Mouse (Mus musculus): ENCODE data around the gene Mrps12.
"Not testable (repeated sequence)": the region's sequence is repeated elsewhere in the genome, so short reads cannot be mapped to it uniquely, and the experiment has no call there.

Mrps12 gene

DNA sequence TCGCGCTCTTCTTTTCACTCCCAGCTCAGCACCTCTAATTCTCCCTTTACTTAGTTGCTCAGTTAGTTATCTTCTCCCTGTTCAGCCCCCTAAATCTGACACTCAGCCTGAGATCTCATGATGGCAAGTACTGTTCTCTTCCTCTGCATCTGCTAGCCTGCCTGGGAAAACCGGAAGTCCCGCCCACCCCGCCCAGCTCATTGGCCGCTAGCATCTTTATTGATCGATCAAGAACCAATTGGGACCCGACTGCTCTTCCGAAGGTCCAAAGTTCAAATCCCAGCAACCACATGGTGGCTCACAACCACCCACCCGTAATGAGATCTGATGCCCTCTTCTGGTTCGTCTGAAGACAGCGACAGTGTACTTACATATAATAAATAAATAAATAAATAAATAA, 40.3 kb downstream of the Mrps12 start:
- DNase-seq: not testable (repeated sequence)

DNA sequence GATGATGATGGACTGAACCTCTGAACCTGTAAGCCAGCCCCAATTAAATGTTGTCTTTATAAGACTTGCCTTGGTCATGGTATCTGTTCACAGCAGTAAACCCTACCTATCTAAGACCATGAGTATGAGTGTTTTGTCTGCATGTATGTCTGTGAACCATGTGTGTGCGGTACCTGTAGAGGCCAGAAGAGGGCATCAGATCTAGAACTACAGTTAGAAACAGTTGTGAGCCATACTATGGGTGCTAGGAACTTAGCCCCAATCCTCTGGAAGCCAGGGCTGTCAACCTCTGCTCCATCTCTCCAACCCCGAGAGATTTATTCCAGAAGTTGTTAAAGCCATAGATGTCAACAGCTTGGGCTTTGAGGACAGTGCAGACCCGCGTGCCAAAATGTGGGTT, 41.4 kb downstream of the Mrps12 start:
- DNase-seq: no peak

DNA sequence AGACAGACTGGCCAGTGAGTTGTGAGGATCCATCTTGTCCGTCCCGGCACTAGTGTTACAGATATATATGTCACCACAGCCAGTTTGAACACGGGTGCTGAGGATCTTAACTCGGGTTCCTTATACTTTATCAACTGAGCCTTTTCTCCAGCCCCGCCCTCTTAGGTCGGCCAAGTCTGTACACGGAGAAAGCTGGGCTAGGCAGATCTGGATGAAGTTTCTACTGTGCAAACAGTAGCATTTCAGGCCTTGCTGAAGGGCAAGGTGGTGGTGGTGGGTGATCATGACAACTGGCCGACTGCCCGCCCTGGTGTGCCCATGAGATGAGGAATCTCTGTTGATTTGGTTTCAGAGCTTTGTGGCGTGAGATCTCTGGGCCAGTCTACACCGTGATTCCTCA, 44.3 kb downstream of the Mrps12 start:
- DNase-seq: no peak

DNA sequence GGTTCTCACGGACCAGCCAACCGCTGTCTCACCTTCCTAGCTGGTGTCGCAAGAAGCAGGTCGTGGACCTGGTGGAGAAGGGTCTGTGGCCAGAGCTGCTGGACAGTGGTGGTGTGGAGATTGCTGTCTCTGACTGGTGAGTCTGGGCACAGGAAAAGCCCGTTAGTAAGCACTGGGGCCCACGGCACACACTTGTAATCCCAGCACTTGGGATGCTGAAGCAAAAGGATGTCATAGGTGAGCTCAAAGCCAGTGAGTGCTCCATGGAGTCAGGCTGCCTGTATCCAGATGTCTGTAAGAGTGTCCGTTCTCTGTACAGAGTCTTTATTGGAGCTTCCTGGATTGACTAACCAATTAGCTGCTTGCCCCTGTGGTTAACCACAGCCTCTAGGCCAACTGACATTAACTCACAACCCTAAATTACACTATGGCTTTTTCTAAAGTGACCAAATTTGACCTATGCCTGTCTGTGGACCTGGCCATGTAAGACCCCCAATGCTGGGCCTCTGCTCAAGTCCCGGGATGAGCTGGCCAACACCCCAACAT, 46.6 kb downstream of the Mrps12 start:
- no peak for DNase-seq

DNA sequence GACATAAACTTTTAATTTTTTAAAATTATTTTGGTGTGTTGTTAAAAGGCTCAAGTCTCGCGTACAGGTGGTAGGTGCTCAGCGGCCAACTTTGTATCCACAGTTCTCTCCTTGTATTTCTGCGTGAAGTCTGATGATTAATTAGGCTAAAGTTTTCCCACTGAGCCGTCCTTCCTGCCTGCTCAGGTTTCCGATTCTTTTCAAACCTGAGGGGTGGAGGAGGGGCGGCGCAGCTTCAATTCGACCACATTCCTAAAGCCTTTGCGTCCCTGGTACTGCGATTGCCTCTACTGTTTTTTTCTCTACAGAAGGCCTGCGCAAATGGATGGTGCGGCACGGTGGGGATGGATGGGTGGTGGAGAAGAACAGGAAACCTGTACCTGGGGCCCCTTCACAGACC, 47.2 kb downstream of the Mrps12 start:
- DNase-seq: no peak

DNA sequence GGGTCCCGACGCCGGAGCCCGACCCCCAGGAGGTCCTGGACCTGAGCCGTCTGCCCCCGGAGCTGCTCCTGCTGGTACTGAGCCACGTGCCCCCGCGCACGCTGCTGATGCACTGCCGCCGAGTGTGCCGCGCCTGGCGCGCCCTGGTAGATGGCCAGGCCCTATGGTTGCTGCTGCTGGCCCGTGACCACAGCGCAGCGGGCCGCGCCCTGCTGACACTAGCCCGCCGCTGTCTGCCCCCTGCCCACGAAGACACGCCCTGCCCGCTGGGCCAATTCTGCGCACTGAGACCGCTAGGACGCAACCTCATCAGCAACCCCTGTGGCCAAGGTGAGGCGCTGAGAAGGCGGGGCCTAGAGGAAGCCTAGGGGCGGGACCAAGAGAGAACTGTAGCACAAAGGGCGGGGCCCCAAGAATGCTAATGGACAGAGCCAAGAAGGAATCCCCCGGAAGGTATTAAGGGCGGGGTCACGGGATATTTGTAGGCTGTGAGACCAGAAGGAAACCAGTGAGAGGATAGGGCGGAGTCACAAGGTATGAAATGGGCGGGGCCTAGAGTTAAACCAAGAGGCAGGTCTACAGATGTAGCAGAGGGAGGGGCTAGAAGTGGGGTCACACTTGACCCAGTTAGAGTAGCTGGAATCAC, 48.2 kb downstream of the Mrps12 start:
- peak; percentile 93 for DNase-seq

DNA sequence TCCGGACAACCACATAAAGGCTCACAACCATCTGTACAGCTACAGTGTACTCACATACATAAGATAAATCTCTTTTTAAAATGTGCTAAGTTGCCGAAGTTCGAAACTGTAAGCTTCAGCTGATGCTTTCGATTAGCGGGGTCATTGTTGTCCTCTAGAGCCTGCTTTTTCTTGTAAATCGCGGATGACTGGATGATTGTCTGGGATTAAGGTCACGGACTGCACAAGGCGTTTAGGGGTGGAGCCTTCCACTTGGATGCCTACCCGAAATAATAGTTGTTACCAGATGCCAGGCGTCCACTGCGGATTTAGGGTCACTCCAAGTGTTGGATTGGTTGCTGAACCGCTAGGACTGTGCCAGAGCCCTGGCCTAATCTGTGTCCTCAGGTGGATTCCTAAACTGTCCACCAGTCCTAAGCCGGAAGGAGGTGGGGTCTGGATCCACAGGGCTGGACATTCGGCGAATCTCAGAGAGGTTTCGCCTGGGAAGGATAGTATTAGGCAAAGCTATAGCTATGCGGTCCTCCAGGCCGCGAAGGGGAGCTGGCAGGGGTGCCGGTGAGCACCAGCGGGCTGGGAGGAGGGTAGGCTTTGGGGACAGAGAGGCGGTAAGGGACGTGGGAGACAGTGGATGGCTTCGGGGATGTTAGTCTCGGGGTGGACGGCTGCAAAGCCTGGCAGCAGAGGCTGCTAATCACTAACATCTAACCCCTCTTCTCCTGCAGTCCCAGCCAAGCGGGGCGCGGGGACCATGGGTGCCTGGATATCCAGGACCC, 48.9 kb downstream of the Mrps12 start, which contains the start of gene Fbxo27:
Fbxo27 (plus strand) TSS at position 305 of the 776 bp plus-strand sequence.
- DNase-seq: no peak

DNA sequence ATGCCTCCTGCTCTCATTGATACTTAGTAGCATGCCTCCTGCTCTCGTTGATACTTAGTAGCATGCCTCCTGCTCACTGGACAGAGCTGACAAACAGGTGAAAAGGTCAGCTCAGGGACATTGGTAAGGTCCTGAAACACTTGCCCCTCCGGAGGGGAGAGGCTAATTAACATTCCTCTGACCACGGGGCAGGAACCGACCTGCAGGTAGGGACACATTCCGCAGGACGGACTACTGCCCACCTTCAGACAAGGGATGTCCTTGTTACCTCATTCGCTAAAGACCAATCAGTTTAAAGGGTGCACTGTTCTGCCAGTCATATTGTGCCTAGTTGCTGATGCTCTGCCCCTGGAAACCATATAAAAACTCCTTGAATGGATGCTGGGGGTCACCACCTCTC, 50.5 kb downstream of the Mrps12 start:
- no peak for DNase-seq
